Mouse (Mus musculus): Measurements from ENCODE around the gene Pde3a. TPM values are rescaled to one million over a fixed set of nuclear protein-coding genes. Genes with fewer than 3 reads are reported as not detected.

Gene Pde3a
- total RNA-seq, 4 experiments from 2014 or later = 1.7 to 3.4 (median 2.4) TPM

DNA sequence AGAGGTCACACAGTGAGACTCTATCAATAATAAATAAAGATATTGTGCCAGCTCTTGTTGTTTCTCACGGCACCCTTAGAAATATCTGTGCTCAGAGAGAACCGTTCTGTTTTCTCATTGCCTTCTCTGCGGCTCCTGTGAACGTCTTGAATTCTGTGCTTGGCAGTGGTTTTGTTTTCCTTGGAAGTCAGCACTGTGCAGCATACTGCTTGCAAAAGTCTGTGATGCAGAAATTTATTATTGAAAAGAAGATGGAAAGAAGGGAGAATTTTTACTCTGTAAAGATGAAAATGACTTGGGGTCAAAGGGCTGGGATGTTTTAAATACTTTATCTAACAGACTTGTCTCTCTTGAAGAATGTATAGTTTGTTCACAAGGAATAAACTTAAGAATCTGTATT is 150.3 kb downstream of the Pde3a start:
- no peak for DNase-seq (ENCODE audit: low spot score in 2 of 2)

DNA sequence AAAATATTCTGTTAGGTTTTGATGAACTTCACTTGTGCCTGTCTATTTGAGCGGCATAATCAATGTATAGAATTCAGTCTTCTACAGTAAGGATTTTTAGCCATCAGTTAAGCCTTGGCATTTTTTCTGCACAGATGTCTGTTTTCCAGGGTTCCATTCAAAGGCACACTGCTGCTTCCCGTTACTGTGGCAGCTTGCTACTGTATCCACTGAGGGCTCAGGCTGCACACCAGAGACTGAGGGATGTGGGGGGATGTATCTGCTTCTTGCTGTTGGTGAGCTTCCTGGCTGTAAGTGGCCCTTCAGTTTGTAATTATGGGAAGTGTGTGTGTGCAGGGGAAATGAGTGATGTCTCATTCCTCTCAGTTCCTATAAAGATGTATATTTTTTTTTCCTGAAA is 154.9 kb downstream of the Pde3a start:
- DNase-seq (ENCODE audit: low spot score in 2 of 2) = no peak

DNA sequence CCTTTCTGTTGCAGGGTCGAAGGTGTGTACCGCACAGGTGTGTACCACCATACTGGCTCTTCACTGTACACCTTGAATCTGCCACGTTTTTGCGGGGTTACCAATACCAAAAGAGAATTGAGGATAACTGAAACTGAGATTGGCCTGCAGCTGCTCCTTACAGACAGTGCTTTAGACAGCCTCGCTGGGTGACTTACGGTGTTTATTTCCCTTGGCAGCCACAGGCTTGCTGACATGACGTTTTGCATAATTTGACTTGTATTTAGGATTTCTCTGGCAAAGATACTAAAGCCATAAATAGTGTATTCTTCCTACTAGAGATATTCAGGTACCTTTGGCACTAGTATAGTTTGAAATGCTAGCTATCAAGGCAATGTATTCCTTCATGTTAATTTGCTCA is 155.6 kb downstream of the Pde3a start:
- no peak for DNase-seq (ENCODE audit: low spot score in 2 of 2)

DNA sequence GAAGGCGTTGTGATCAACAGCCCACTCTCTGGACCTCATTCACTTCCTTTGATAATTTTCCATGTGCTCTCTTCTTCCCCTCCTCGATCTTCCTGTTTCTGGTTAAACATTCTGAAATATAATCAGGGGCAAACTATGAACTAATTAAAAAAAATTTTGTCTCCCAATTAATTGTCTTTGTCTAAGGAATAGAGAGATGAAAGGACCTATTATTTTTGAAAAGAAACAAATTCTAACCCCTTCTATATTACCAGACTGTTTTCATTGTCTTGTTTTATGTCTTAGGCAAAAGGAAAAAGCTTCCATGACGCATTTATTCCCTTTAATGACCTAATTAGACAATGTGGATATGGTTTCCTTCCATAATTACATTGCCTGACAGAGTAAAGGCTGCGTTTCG is 156.4 kb downstream of the Pde3a start:
- DNase-seq (ENCODE audit: low spot score in 2 of 2) = no peak

DNA sequence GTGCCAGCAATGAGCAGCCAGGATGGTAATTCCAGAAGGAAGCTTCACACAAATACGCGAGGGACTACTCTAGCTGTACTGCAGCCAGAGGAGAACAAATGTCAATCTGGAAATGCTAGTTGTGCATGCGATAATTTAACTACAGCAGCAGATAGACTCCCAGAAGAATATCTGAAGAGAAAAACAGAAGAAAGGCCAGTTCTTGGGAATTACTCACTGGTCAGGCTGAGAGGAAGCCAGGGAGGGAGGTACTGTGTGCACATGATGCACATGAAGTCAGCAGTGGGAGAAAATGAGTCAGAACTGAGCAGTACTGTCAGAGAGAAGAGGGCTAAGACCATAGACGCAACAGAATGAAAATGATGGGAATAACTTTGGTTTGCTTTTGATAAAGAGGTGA is 159.7 kb downstream of the Pde3a start:
- DNase-seq (ENCODE audit: low spot score in 2 of 2) = no peak

DNA sequence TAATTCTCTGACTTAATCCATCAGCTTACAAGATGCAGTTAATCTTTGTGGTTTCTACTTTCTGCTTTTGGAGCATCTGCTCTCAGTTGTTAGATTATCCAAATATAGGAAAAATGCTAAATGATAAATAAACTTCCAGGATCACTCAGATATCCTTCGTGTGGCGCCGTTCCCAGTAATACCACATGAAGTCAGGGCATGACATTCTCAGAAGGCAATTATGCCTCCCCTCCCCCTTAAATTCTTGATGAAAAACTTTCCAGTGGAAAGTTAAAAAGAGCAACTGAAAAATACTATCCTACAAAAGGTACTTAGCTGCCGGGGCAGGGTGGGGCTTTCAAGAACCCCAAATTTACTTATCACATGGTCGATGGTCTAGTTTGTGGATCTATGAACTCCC is 161.8 kb downstream of the Pde3a start:
- DNase-seq (ENCODE audit: low spot score in 2 of 2) = no peak

DNA sequence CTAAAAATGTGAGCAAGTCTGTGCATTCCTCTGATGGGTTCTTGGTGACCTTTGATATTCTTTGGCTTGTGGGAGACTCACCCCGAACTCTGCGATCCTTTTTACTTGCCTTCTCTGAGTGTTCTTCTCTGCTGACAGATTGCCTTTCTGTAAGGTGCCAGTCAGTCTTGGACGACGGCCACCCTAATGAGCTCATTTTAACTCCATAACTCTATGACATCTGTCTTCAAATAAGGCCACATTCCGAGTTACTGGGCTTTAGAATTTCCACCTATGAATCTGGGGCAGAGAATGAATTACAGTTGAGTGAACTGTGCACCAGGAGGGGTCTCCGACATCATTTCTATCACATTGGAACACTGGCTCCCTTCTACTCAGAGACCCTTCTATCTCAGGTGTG is 176.0 kb downstream of the Pde3a start:
- DNase-seq (ENCODE audit: low spot score in 2 of 2) = no peak

DNA sequence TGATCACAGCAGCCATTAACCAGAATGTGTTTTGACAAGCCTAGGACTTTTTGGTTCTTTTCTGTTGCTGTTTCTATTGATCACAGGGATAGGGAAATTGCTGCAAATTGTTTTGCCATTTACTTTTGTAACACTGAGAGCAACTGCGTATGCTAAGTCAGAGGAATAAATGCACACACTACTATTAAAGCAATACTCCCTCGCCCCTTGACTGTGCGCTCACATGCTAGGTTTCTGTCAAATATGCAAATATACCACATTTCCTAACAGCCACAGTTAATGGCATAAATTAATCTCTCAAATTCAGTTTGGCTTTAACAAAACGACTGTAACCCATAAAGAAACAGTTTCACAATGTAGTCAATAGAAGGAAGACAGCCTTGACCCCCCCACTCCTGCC is 179.5 kb downstream of the Pde3a start:
- no peak for DNase-seq (ENCODE audit: low spot score in 2 of 2)

DNA sequence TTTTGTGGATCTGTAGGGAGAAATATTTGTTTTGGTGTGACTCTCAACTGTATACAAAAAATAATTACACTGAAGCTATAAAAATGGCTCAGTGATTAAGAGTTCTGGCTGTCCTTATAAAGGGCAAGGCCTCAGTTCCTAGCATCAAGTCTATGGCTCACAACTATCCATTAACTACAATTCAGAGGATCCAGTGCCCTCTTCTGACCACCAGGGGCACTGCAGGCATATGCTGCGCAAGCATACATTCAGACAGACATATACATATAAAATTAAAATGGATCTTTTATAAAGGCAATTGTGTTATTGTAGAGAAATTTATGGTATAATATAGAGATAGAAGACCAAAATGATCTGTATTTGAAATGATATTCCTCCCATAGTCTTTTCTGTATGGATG is 181.1 kb downstream of the Pde3a start:
- DNase-seq (ENCODE audit: low spot score in 2 of 2) = no peak

DNA sequence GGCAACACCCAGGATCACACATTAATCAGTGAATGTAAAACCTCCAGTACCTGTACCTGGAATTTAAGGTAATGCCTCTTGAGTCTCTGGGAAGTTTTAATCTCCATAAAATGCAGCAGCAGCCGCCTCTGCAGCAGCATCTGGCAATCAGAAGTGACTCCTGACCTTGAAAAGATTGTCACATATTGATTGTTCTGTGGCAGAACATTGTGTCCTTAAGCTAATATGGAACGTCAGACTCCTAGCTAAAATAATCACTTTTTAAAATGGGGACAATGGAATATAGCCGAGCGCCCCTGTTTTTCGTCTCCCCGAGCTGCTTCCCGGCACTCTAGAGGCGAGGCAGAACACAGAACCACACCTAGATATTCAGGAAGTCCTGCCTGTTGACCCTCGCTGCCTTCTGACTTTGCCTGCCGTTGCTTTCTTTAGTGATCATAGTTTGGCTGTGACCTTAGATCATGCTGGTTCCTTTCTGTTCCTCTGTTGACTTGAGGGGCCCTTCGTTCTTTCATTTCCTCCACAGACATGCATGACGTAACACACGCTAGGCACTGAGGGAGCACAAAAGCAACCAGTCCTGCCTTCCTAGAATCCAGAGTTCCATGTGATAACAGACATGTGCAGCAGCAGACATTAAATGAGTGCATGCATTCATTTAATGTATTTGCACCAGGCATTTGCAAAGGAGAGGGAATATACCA is 183.4 kb downstream of the Pde3a start:
- no peak for DNase-seq (ENCODE audit: low spot score in 2 of 2)

DNA sequence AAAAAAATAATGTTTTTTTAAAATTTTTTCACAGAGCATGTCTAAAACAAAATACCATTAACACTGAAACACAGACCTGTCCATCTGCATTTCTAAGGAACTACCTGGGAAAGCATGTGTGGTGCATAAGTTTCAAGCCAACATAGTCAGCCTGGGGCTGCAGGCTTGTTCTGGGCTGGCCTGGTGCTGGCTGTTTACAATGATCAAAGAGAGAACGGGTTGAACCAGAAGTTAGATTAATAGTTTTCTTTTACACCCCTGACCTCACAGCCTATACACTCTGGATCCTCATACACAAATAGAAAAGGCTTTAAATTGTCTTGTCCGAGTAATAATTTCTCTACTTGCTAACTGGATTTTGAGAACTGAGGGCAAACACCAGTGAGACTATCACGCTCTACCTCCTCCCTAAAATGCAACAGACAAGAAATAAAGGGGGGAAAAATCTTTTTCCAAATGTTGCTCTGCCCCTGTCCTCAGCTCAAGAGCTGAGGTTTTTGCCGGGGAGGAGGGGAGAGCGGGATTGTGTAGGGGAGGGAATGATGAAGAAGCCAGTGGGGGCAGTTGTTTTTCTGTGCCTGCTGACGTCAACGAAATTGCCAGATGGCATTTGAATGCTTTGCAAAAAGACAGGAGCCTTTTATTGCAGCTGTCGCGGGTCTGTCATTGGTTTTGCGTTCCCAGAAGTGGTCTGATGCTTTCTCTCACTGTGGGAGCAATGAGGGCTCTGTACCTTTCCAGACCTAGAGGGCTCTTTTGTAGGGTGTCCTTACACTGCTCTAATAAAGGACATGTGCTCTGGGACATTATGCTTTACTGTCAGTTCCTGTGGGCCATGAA is 185.1 kb downstream of the Pde3a start:
- DNase-seq (ENCODE audit: low spot score in 2 of 2) = peak in 1 of 2 experiments; percentile 37

DNA sequence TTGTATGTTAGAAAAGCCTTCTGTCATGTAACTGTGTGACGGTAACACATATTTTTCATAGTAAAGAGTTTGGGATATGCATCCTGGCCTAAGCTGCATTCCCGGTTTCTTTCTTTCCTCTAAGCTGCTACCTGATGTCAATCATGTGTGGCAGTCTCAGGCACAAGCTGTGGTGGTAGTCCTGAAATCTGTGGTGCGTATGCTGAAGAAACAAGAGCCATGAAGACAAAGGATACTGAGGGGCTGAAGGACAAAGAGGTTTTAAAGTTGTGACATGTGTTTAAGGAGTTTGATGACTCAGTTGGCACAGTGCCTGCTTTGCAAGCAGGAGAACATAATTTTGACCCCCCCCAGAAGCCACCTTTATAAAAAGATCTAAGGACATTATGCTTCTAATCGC is 186.1 kb downstream of the Pde3a start:
- DNase-seq (ENCODE audit: low spot score in 2 of 2) = no peak

DNA sequence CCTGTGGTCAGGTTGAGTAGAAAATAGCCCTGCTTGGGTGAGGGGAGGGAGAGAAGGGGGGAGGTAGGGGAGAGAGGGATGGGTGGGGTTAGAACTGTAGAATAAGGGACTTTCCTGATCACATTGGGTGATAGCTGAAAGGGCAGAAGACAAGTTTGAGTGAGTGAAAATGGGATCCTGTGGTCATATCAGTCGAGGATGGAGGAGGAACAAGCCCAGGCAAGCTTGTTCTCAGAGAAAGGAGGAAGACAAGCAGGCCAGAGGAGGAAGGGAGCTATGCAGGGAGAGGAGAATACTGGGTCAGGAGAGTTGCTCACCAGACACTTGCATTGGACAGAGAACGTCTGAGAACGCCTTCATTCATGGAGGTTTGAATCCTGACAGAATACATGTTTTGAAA is 190.9 kb downstream of the Pde3a start:
- no peak for DNase-seq (ENCODE audit: low spot score in 2 of 2)

DNA sequence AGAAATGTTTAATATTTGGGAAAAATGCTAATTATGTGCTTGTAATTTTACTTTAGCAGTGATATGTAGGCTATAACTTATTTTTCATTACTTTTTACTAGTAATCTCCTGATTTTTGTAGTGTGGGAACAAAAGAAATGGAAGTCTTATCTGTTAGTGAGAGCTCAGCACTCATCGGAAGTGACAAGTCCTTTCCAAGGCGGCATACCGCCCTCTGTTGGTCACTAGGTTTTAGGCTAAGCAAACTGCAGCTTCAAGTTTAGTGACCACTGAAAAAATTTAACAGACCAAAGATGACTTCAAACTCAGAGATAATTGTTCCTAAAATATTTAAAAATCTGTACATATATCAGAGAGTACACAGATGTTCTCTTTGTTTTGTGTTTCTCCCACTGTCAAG is 198.5 kb downstream of the Pde3a start:
- peak; percentile 20 for DNase-seq (ENCODE audit: low spot score in 2 of 2)

DNA sequence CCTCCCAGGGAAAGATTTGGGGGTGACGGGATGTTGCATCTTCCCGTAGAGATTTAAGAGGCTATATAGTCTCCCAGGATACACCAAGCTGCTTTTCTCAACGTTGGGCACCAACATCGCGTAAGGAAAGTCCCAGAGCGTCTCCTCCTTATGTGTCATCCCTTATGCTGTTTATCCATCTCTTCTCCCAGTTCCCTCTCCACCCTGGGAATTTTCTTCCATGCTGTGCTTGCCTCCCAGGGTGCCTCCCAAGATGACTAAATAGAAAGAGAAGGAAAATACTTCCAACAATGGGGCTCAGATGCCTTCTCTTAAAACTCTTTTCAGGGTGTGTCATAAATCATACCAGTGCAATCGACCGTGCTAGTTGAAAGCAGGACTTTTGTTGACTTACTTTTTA is 199.8 kb downstream of the Pde3a start:
- no peak for DNase-seq (ENCODE audit: low spot score in 2 of 2)

DNA sequence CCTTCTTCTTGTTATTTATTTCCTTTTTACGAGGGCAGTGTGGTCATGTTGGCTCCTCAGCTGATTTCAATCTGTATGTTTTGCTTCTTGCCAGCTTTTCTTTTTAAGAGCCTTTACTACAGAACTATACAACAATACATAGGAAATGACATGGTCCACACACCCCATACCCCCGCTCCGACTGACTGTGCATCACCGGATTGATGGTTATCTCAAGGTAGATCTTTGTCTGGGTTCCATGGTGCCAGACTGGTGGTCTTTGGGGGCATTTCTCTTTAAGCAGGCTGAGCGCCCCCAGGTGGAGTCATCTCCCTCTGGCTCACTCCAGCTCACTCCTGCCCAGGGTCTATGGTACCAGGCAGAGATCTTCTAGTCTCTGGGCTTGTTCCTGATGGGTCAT is 206.3 kb downstream of the Pde3a start:
- DNase-seq (ENCODE audit: low spot score in 2 of 2) = no peak

DNA sequence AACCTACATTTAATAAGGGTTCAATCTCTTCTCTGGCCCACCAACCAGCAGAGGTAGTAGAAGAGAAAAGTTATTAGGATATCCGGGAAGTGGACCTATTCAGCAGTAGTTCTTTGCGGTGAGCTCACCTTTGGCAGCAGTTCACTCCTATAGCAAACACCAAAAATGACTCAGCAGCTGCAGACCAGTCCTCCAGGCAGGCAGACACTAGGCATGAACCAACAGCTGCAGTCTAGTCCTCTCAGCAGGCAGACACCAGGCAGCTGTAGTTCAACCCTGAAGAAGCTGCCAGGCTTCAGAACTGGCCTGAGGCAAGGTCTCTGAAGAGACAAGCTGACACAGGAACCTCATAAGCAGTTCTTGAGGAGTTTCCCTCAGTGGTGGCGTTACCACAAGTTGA is 207.5 kb downstream of the Pde3a start:
- DNase-seq (ENCODE audit: low spot score in 2 of 2) = no peak

DNA sequence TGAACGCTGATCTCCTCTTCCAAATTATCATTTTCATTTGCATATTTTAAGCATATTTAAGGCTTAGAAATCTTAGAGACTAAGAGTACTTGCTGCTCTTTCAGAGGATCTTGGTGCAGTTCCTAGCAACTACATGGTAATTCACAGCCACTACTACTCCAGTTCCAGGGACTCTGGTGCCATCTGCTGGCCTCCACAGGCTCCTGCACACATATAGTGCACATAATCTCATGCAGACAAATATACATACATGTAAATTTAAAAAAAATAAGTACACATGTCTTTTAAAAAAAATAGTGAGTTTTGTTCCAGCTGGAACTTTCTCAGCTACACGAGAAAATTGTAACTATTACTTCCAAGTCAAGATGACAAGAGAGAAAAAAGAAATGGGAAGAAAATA is 221.2 kb downstream of the Pde3a start:
- no peak for DNase-seq (ENCODE audit: low spot score in 2 of 2)

DNA sequence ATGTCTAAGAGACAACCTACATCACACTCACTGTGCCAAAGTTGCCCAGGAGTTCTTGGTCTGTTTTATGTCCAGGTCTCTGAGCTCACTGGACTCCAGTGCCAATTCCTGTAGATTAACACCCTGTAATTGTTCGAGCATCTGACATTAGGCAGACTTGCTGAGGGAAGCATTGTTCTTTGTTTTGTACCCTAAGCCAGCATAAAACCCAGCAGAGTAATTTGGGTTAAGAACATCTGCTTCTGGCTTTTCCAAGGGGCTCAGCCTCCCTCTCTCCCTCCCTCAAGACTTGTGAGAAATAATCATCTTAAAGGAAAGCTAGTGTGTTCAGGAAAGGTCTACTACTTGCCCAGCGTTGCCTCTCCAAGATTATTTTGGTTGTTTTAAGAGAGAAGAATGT is 225.2 kb downstream of the Pde3a start:
- DNase-seq (ENCODE audit: low spot score in 2 of 2) = no peak

DNA sequence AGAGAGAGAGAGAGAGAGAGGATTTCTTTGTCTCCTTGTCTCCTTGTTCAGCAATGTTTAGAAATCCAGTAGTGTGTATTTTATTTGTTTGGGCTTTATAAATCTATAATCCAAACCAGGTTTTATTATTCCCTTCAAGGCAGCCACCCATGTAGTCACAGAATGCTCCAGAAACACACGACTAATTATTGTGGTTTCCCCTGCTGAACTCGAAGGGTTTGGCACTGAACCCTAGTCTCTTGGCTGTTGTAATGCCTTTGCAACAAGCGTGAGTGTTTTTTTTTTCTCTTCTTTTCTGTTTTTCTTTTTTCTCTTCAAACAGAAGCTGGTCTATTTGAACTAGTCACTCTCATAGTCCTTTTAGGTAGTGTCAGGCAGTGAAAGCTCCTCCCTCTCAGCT is 225.6 kb downstream of the Pde3a start:
- no peak for DNase-seq (ENCODE audit: low spot score in 2 of 2)

DNA sequence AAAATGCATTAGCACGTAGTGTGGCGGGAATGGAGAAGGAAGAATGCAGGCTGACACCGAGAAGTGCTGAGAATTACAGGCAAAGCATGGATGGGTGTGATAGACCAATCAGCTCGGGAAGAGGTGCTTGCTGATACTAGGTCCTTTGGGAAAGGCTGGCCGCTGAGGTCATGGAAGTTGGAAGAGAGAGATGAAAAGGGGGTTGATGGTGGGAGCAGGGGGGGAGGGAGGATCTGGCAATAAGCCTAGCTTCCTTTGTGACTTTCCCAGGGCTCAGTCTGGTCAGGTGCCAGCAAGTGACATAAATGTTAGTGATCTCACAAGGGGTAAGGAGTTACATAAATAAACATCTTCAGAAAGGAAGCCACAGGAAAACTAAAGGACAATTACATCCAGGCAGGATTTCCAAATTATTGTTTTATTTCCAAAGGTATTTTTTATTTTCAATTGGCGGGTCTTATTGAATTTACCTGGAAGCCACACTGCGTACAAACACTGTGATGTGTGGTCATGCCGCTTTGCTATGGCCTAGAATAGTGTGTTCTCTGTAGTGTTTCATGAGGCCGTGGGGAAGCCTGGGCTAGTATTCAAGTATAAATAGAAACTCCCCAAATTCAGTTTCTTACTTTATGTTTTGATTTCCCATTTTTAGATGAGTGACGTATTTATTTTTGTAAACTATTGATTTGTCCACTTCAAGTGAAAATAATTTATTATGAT is 236.4 kb downstream of the Pde3a start:
- DNase-seq (ENCODE audit: low spot score in 2 of 2) = no peak

DNA sequence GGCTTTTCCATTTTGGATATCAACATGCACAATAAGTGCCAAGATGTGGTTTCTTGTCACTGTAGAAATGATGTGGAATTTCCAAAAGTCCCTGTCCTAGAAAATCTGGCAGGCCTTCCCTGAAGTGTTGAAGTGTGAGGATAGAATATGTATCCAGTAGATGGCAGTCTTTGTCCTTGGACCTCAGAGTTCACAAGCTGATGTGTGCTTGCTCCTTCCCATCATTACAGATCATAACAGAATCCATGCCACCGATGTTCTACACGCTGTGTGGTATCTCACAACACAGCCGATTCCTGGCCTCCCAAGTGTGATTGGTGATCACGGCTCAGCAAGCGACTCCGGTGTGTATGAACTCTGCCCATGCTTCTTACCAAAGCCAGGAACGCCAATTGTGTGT is 238.2 kb downstream of the Pde3a start:
- no peak for DNase-seq (ENCODE audit: low spot score in 2 of 2)
